Mouse (Mus musculus) cortical plate, adult 2 months (tissue): ENCODE data around the gene Aldh6a1. TPM values are rescaled to one million over a fixed set of nuclear protein-coding genes. Genes with fewer than 3 reads are reported as not detected.

Source experiments
- H3K27ac ChIP-seq: fragments of 200-500 bp; 2 replicates; pipeline ENCODE4 v1.5.1; 2012; ENCODE audit warnings: low read length, control low read depth, inconsistent platforms; ENCODE audit not compliant: insufficient read depth
- H3K4me1 ChIP-seq: fragments of 200-500 bp; 2 replicates; pipeline ENCODE4 v1.6.1; 2011; ENCODE audit warnings: low read length; ENCODE audit not compliant: control insufficient read depth, insufficient read depth
- H3K4me3 ChIP-seq: fragments of 200-500 bp; 2 replicates; pipeline ENCODE4 v1.5.1; 2011; ENCODE audit warnings: mild to moderate bottlenecking, low read length, control low read depth; ENCODE audit not compliant: insufficient read depth
- CTCF ChIP-seq: fragments of 200-500 bp; IDR thresholded peaks from 2 replicates; pipeline ENCODE4 v1.5.1; 2011; ENCODE audit warnings: mild to moderate bottlenecking, control low read depth, low read length; ENCODE audit not compliant: insufficient read depth; ENCODE audit errors: extremely low read depth
- POLR2A ChIP-seq: fragments of 200-500 bp; IDR thresholded peaks from 2 replicates; pipeline ENCODE4 v1.6.1; 2011; ENCODE audit warnings: mild to moderate bottlenecking, low read length, control low read depth; ENCODE audit not compliant: insufficient read depth; ENCODE audit errors: extremely low read depth
- polyA plus RNA-seq: library from polyadenylated mRNA; depleted of rRNA; stranded (reverse); fragments of >200 nt; gene quantifications from 2 replicates; pipeline ENCODE4 v1.2.3, GENCODE M21; 2012; rRNA removed

The Aldh6a1 gene
- polyA plus RNA-seq, 1 experiment = 56.9 TPM

- Histone ChIP-seq H3K4me3 (no peak overlapping the region), H3K27ac (no peak overlapping the region), H3K4me1 (no peaks in the 10 kb centered on the region)
- TF ChIP-seq CTCF (no peak), POLR2A (no peak)
Observed at GRCm38 (mm10) chr12:84388097-84388496, 62.7 kb downstream of the Aldh6a1 start.

- Histone ChIP-seq H3K4me3 (no peak overlapping the region), H3K4me1 (no peaks in the 10 kb centered on the region), H3K27ac (no peak overlapping the region)
- TF ChIP-seq POLR2A = no peak
- no peak for TF ChIP-seq CTCF
Observed at GRCm38 (mm10) chr12:84385408-84385807, 65.4 kb downstream of the Aldh6a1 start.

GRCm38 (mm10) chr12:84384644-84385081 lies 66.1 kb downstream of the Aldh6a1 start:
- Histone ChIP-seq H3K4me3 (no peak overlapping the region), H3K27ac (no peak overlapping the region), H3K4me1 (no peaks in the 10 kb centered on the region)
- TF ChIP-seq POLR2A (no peak), CTCF (no peak)

- no peak overlapping the region for H3K4me3 ChIP-seq
- no peak for TF ChIP-seq CTCF
- H3K27ac ChIP-seq = no peak overlapping the region
- H3K4me1 ChIP-seq = no peaks in the 10 kb centered on the region
Observed at GRCm38 (mm10) chr12:84382369-84382768, 68.4 kb downstream of the Aldh6a1 start.

Other genes with a start within 250 kb of the Aldh6a1 start
- 6.9 and 7.3 TPM in 2 replicates for gene Elmsan1, start 232.1 kb downstream of the Aldh6a1 start, polyA plus RNA-seq
- gene Ptgr2, start 165.8 kb downstream of the Aldh6a1 start, polyA plus RNA-seq = 30.3 and 31.0 TPM in 2 replicates
- gene Zfp410, start 134.2 kb downstream of the Aldh6a1 start, polyA plus RNA-seq = 36.0 and 36.4 TPM in 2 replicates
- gene Coq6, start 89.3 kb downstream of the Aldh6a1 start, polyA plus RNA-seq = 31.7 and 33.2 TPM in 2 replicates
- gene Fam161b, start 89.2 kb downstream of the Aldh6a1 start, polyA plus RNA-seq = 14.6 and 15.6 TPM in 2 replicates
- gene Entpd5, start 42.0 kb downstream of the Aldh6a1 start, polyA plus RNA-seq = 20.3 and 24.6 TPM in 2 replicates
- gene Bbof1, start 41.9 kb downstream of the Aldh6a1 start, polyA plus RNA-seq = 7.5 and 7.8 TPM in 2 replicates
- gene Rnf113a2, start 33.8 kb downstream of the Aldh6a1 start, polyA plus RNA-seq = 14.4 and 15.1 TPM in 2 replicates
- gene Lin52, start 418 bp upstream of the Aldh6a1 start, polyA plus RNA-seq = 31.4 and 41.0 TPM in 2 replicates
- gene Vsx2, start 118.8 kb upstream of the Aldh6a1 start, polyA plus RNA-seq = 0.25 TPM in 2 replicates
- 23.6 and 24.8 TPM in 2 replicates for gene Abcd4, start 166.4 kb upstream of the Aldh6a1 start, polyA plus RNA-seq
- 0.17 TPM in 1 of 2 replicates, not detected in the other for gene Vrtn, start 190.0 kb upstream of the Aldh6a1 start, polyA plus RNA-seq
- gene Syndig1l, start 247.8 kb upstream of the Aldh6a1 start, polyA plus RNA-seq = 3.2 and 29.8 TPM in 2 replicates